Mouse (Mus musculus) left cerebral cortex, postnatal 36 days (tissue): ENCODE measurements around the gene Ncapg2. TPM values are rescaled to one million over a fixed set of nuclear protein-coding genes. Genes with fewer than 3 reads are reported as not detected.

Experiments
- DNase-seq, 2 experiments: peaks; one replicate each; pipeline ENCODE4 v3.0.0; 2021 to 2022; ENCODE audit warnings: low spot score in 2 of 2, mixed read lengths in 1 of 2
- intact Hi-C: fragments of 180-260 bp; cut with DNase I; formaldehyde crosslinking; loops from one replicate; pipeline ENCODE4 v1.15.1; 2025
- total RNA-seq, 2 experiments: library from RNA; stranded (reverse); gene quantifications; 2 replicates each; pipeline ENCODE4 v1.2.3; 2021

The Ncapg2 gene
- total RNA-seq, 2 experiments from 2014 or later = 6.0 to 6.3 TPM

- intact Hi-C loops = no loop called here
- no peak for DNase-seq
These were observed 30.9 kb downstream of the Ncapg2 start for GRCm38 (mm10) chr12:116436125-116436524.

- intact Hi-C loops = no loop called here
- DNase-seq = no peak
These were observed 33.4 kb downstream of the Ncapg2 start for GRCm38 (mm10) chr12:116438591-116438990.

GRCm38 (mm10) chr12:116442184-116442583 lies 37.0 kb downstream of the Ncapg2 start:
- intact Hi-C loops = no loop called here

GRCm38 (mm10) chr12:116449536-116449935 lies 44.3 kb downstream of the Ncapg2 start:
- no peak for DNase-seq
- intact Hi-C loops = no loop called here

More at GRCm38 (mm10) chr12:116442184-116442583, 37.0 kb downstream of the Ncapg2 start:
- no peak for DNase-seq

GRCm38 (mm10) chr12:116460379-116461065 lies 55.3 kb downstream of the Ncapg2 start:
- intact Hi-C loops = no loop called here
- no peak for DNase-seq

- intact Hi-C loops = no loop called here
- DNase-seq = no peak
These were observed 61.8 kb downstream of the Ncapg2 start for GRCm38 (mm10) chr12:116467030-116467429.

- intact Hi-C loops = no loop called here
- no peak for DNase-seq
These were observed 63.1 kb downstream of the Ncapg2 start for GRCm38 (mm10) chr12:116468348-116468747.

- intact Hi-C loops = no loop called here
- no peak for DNase-seq
These were observed 63.9 kb downstream of the Ncapg2 start for GRCm38 (mm10) chr12:116469096-116469495.

GRCm38 (mm10) chr12:116473264-116473663 lies 68.1 kb downstream of the Ncapg2 start:
- intact Hi-C loops = no loop called here

GRCm38 (mm10) chr12:116473761-116474160 lies 68.6 kb downstream of the Ncapg2 start:
- DNase-seq = no peak
- intact Hi-C loops = no loop called here

More at GRCm38 (mm10) chr12:116473264-116473663, 68.1 kb downstream of the Ncapg2 start:
- no peak for DNase-seq

GRCm38 (mm10) chr12:116474676-116475075 lies 69.5 kb downstream of the Ncapg2 start:
- DNase-seq = no peak
- intact Hi-C loops = no loop called here

- intact Hi-C loops = no loop called here
- no peak for DNase-seq
These were observed 73.6 kb downstream of the Ncapg2 start for GRCm38 (mm10) chr12:116478771-116479170.

GRCm38 (mm10) chr12:116481921-116482320 lies 76.7 kb downstream of the Ncapg2 start:
- intact Hi-C loops = no loop called here
- no peak for DNase-seq

GRCm38 (mm10) chr12:116483581-116483980 lies 78.4 kb downstream of the Ncapg2 start:
- DNase-seq = no peak
- intact Hi-C loops = no loop called here

- no peak for DNase-seq
- intact Hi-C loops = loop anchor here (5.0 kb wide), 2 partner anchors 78 to 102 kb away; partner anchors contain the start of gene Ncapg2
These were observed 79.8 kb downstream of the Ncapg2 start for GRCm38 (mm10) chr12:116484991-116485390.

- DNase-seq = peak; percentile 73 to 78
These were observed 80.6 kb downstream of the Ncapg2 start, which contains the start of gene Ptprn2 for GRCm38 (mm10) chr12:116485591-116486403. TSS of gene Ptprn2 (plus strand) at chr12:116485720.

GRCm38 (mm10) chr12:116486404-116486730 lies 81.2 kb downstream of the Ncapg2 start:
- intact Hi-C loops = loop anchor here (2.0 to 5.0 kb wide), 3 partner anchors 79 to 206 kb away; partner anchors contain the start of genes Esyt2 and Ncapg2
- DNase-seq = no peak

More at GRCm38 (mm10) chr12:116485591-116486403, 80.6 kb downstream of the Ncapg2 start, which contains the start of gene Ptprn2:
- intact Hi-C loops = loop anchor here (2.0 to 5.0 kb wide), 3 partner anchors 78 to 205 kb away; partner anchors contain the start of genes Esyt2 and Ncapg2

GRCm38 (mm10) chr12:116488836-116489235 lies 83.6 kb downstream of the Ncapg2 start:
- intact Hi-C loops = loop anchor here (2.0 to 5.0 kb wide), 3 partner anchors 82 to 132 kb away; partner anchors contain the start of gene Ncapg2
- peak; percentile 52 to 65 for DNase-seq

- peak in 1 of 2 experiments; percentile 0 for DNase-seq
- intact Hi-C loops = no loop called here
These were observed 85.6 kb downstream of the Ncapg2 start for GRCm38 (mm10) chr12:116490575-116491356.

- intact Hi-C loops = no loop called here
These were observed 93.5 kb downstream of the Ncapg2 start for GRCm38 (mm10) chr12:116498666-116499065.

More at GRCm38 (mm10) chr12:116498666-116499065, 93.5 kb downstream of the Ncapg2 start:
- DNase-seq = no peak
